Mouse (Mus musculus) spleen, postnatal 36 days (tissue): Measurements from ENCODE around the gene Tmem125.
"Not testable (repeated sequence)": the region's sequence is repeated elsewhere in the genome, so short reads cannot be mapped to it uniquely, and the experiment has no call there.

Experiments used
- DNase-seq, 2 experiments: peaks; one replicate each; pipeline ENCODE4 v3.0.0; 2022; ENCODE audit warnings: low spot score in 2 of 2, mixed read lengths in 1 of 2

Tmem125 gene

DNA sequence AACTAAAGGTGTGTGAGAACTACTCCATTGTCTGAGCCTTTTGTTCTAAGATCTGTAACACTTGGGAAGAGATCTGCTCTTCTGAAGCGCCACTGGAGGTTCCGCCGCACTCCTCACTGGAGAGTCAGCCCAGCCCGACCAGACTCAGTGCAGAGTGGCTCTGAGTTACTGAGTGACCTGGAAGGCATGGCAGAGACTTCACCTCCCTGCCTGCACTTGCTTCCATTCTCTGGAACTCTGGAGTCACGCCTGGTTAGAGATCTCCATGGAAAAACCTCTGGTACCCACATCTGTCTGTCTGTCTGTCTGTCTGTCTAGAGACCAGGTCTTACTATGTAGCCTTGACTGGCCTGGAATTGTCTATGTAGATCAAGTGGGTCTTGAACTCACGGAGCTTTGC lies 8.2 kb downstream of the Tmem125 start:
- no peak for DNase-seq

- DNase-seq = no peak
Observed at GRCm38 (mm10) chr4:118533605-118534004, 10.2 kb downstream of the Tmem125 start.

GRCm38 (mm10) chr4:118533156-118533555 lies 10.7 kb downstream of the Tmem125 start:
- no peak for DNase-seq

DNA sequence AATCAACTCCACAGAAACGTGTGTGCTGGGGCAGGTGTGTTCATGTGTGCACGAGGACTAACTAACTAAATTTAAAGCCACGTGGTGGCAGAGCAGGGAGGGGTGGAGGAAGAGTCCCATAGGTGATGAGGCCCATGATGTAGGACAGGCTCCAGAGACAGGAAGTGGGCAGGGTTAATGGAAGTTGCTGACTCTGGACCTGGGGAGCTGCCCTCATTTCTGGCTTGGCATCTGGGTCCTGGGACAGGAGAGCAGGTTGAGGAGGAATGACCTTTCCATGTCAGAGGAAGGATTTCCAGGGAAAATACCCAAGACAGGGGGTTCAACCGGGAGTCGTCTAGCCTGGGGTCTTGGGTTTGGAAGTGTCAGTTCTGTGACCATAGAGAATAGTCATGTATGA lies 11.2 kb downstream of the Tmem125 start:
- DNase-seq = no peak

DNA sequence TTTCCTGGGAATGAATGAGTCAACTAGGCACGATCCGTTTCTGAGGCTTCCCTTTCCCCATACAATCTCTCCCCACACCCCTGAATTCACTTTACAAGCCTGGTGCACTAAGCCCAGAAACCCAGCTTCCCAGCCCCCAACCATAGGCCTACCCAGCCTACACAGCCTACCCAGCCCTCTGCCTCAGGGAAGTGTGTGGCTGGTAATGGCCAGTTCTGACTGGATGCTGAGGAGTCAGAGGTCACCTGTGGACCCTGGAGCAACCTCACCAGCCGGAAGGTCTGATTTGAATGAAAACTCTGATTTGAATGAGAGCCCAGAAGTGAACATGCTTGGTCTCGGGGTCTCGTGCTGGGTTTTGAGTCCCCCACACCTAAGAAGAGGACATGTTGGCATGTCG lies 16.1 kb downstream of the Tmem125 start:
- no peak for DNase-seq

- DNase-seq = no peak
Observed at GRCm38 (mm10) chr4:118527335-118527681, 16.5 kb downstream of the Tmem125 start.

GRCm38 (mm10) chr4:118526408-118527334 lies 17.2 kb downstream of the Tmem125 start, which contains the start of gene 2610528J11Rik:
Gene 2610528J11Rik, plus strand, starts transcription at chr4:118526999.
- no peak for DNase-seq

DNA sequence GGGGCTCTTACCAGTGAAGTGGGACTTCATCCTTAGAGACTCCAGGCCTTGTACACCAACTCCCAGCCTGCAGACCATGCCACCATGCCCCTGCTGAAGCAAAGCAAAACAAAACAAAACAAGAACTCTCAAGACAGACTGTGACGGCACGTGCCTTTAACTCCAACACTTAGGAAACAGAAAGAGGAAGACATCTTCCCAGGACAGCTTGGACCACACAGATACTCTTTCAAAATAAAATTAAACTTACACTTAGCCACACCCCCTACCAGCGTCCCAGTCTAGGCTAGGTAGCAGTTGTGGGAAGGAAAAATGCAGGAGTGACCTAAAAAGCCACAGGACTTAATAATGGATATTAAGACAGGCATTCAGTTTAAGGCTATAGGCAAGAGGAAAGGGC lies 18.1 kb downstream of the Tmem125 start:
- DNase-seq = no peak

- no peak for DNase-seq
Observed at GRCm38 (mm10) chr4:118523976-118524375, 19.9 kb downstream of the Tmem125 start.

- DNase-seq = no peak
Observed at GRCm38 (mm10) chr4:118522248-118522647, 21.6 kb downstream of the Tmem125 start.

DNA sequence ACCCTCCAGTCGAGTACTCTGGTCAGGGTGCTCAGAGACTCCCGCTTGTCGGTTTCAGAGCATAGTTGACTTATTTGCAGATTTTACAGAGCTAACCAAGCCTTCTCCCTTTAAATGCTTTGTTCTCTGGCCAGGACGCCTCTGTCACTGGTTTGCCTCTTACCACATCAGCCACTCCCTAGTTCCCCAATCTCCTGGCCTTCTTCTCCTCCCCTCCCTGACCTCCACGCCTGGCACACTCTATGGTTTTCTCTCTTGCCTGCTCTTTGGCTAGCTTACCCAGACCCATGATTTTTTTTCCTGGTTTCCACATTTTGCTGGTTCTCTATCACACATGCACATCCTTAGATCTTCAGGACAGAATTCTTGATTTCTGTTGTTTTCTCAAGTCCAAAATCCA lies 25.6 kb downstream of the Tmem125 start:
- DNase-seq = no peak

DNA sequence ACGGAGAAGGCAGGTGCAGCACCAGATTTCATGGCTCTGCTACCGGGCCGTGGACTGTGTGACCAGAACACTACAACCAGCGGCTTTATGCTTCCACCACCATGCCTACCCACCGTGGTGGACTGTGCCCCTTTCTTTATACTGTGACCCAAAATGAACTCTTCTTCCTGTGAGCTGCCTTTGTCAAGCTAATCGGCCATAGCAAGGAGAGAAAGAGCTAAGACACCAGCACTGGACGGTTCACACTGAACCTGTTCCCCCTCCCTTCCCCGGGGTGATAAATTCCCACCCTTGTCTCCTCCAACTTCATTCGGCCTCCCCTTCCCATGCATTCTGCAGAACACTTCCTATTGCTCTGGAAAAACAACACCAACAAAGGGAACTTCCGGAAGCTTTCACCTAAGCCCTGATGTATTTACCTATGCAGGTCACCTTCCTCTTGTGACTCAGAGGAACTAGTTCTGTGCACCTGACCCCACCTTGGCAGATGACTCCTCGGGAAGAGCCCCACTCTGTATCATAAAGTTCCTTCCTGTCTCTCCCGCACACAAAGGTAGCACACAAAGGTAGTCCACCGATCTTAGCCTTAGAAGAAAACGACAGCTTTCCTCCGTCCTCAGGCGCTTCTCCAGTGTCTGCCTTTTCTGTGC lies 26.2 kb downstream of the Tmem125 start:
- DNase-seq = no peak

- DNase-seq = no peak
Observed at GRCm38 (mm10) chr4:118516699-118517496, 26.9 kb downstream of the Tmem125 start.

DNA sequence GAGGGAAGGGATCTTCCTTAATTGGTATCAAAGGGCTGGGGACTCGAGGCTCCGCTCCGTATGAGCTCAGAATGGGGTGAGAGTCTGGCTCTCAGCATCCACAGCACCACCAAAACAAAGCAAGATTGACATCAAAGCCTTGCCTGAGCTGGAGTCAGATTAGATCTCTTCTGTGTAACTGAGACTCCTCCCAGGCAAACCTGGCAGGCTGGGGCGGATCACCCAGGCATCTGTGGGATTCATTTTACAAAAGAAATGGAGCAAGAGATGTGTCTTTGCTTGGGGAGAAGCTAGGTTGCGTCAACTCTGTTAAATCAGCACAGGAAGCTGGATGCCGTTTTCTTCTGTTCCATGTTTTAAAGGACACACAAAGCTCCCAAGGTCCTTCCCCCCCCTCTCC lies 34.8 kb downstream of the Tmem125 start:
- DNase-seq = no peak

DNA sequence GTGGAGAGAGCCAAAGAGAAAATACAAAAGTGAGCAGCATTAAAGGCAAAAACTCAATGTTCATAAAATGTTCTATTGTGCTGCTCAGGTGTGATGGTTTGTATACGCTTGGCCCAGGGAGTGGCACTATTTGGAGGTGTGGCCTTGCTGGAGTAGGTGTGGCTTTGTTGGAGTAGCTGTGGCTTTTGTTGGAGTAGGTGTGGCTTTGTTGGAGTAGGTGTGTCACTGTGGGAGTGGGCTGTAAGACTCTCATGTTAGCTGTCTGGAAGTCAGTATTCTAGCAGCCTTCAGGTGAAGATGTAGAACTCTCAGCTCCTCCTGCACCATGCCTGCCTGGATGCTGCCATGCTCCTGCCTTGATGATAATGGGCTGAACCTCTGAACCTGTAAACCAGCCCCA lies 36.7 kb downstream of the Tmem125 start:
- DNase-seq = not testable (repeated sequence)

DNA sequence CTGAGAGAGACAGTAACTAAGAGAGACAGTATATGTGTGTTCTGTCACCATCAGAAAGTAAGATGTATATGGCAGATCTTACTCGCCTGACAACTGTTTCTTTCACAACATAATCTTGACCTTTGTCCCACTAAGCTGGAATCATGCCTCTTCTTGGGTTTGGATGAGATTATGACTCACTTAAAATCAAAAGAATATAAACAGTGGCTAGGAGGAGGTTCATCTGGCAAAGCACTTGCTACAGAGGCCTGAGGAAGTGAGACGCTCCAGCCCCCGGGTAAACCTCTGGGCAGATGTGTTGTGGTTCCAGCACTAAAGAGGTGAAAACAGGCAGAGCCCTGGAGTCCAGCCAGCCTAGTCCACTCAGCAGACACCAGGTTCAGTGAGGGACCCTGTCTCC lies 38.3 kb downstream of the Tmem125 start:
- DNase-seq = no peak

DNA sequence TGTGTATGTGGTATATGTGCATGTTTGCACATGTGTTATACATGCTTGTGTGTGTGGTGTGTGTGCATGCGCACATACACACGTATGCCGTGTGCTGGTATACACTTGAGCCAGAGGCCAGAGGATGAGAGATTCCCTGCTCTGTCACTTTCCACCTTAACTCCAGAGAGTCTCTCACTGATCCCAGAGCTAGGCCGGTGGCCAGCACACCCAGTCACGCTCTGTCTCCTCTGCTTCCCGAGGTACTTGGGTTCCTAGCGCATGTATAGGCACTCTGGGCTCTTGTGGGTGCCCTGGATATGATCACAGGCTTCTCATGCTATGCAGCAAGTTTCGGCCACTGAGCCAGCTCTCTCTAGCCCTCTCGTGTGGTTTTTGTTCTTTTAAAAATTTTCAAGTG lies 43.1 kb downstream of the Tmem125 start:
- DNase-seq = no peak

DNA sequence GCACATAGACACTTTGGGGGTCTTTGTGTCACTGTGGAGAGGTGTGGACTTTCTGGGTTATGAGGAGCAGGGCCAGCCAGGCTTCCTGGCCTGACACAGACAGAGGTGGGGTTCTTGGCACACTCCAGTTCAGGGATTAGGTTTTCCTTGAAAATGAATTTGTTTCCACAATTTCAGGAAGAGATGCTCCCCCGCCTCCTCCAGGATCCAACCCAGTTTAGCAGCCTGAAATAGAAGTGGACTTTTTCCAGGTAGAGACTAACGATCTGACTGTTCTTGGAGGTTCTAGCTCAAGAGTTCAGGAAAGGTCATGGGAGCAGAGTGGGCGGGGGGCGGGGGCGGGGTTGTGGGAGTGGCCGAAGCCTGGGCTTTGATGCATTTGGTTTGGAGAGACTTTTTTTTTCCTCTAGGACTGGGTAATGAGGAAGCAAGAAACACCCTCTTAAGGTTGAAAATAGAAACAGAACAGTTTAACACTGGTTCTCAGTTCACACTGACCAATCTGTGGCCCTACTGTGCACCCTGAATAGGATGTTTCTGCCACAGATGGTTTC lies 43.6 kb downstream of the Tmem125 start:
- DNase-seq = no peak
